Mouse (Mus musculus): ENCODE measurements around the gene Ahrr. TPM values are rescaled to one million over a fixed set of nuclear protein-coding genes. Genes with fewer than 3 reads are reported as not detected.

Gene Ahrr
- 0.37 and 1.7 TPM in 2 replicates for polyA plus RNA-seq (2011; ENCODE audit: insufficient read depth, insufficient read length, low read depth, missing spikeins)

GRCm38 (mm10) chr13:74292167-74292566 lies at the start of gene Ahrr:
TSS of gene Ahrr (minus strand) at chr13:74292331.
- TF ChIP-seq EP300 (IDR thresholded peaks at IDR 0.05; ENCODE audit: insufficient read depth, low read depth, low read length) (no peak), CTCF (IDR thresholded peaks at IDR 0.05; ENCODE audit: low read depth, low read length) (peak; percentile 55)
- no peaks in the 10 kb centered on the region for H3K4me1 ChIP-seq (ENCODE audit: control insufficient read depth, insufficient read depth, low read length)
- no peaks in the 10 kb centered on the region; the same call in 1 of the 2 replicates for H3K27me3 ChIP-seq (ENCODE audit: control insufficient read depth, insufficient read depth, low read length, poor library complexity, severe bottlenecking)
- no peak within 1 kb of the TSS for H3K27ac ChIP-seq (ENCODE audit: insufficient read depth, low read length)
- no peaks in the 10 kb centered on the region for H3K36me3 ChIP-seq (ENCODE audit: control insufficient read depth, insufficient read depth, low read length, poor library complexity, severe bottlenecking)
- H3K4me3 ChIP-seq (ENCODE audit: low read depth, low read length), result no peak within 1 kb of the TSS
- H3K9me3 ChIP-seq (replicated peaks; ENCODE audit: control insufficient read depth, insufficient read depth, low read length, poor library complexity, severe bottlenecking), result no peaks in the 10 kb centered on the region
- no peak within 1 kb of the TSS for H3K9ac ChIP-seq (ENCODE audit: low read depth, poor library complexity, severe bottlenecking)

GRCm38 (mm10) chr13:74341036-74341435 lies 48.9 kb upstream of the Ahrr start:
- Histone ChIP-seq H3K27me3 (ENCODE audit: control insufficient read depth, insufficient read depth, low read length, poor library complexity, severe bottlenecking) (no peaks in the 10 kb centered on the region), H3K4me1 (ENCODE audit: control insufficient read depth, insufficient read depth, low read length) (no peaks in the 10 kb centered on the region), H3K9ac (ENCODE audit: low read depth, poor library complexity, severe bottlenecking) (no peak overlapping the region), H3K36me3 (ENCODE audit: control insufficient read depth, insufficient read depth, low read length, poor library complexity, severe bottlenecking) (peaks cover 52% of the 10 kb centered on the region), H3K9me3 (replicated peaks; ENCODE audit: control insufficient read depth, insufficient read depth, low read length, poor library complexity, severe bottlenecking) (no peaks in the 10 kb centered on the region), H3K4me3 (ENCODE audit: low read depth, low read length) (no peak overlapping the region), H3K27ac (ENCODE audit: insufficient read depth, low read length) (no peak overlapping the region)
- TF ChIP-seq POLR2A (IDR thresholded peaks at IDR 0.05; ENCODE audit: insufficient read depth, low read length), result no peak
- TF ChIP-seq CTCF (IDR thresholded peaks at IDR 0.05; ENCODE audit: low read depth, low read length), result no peak
- no peak for TF ChIP-seq EP300 (IDR thresholded peaks at IDR 0.05; ENCODE audit: insufficient read depth, low read depth, low read length)

DNA sequence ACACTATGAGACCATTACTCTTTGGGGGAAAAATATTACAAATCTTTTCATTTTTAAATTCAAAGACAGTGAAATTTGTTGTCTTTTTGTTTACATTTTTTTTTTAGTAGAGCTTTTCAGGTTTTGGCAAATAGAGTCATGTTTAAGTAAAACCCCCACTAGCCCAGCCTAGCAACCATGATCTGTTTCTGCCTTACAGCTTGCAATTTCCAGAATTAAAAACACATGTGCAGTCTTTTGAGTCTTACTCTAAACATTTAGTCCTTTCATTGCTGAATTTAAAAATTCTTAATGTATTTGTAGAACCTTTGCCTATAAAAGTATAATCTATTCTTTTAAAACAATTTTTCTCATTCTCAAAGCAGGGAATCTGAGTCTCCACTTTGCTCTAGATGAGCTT lies 37.2 kb upstream of the Ahrr start:
- H3K36me3 ChIP-seq (ENCODE audit: control insufficient read depth, insufficient read depth, low read length, poor library complexity, severe bottlenecking), result peaks cover 64% of the 10 kb centered on the region
- no peak overlapping the region for H3K27ac ChIP-seq (ENCODE audit: insufficient read depth, low read length)
- H3K27me3 ChIP-seq (ENCODE audit: control insufficient read depth, insufficient read depth, low read length, poor library complexity, severe bottlenecking), result no peaks in the 10 kb centered on the region
- no peak overlapping the region for H3K9ac ChIP-seq (ENCODE audit: low read depth, poor library complexity, severe bottlenecking)
- H3K4me1 ChIP-seq (ENCODE audit: control insufficient read depth, insufficient read depth, low read length), result peaks cover 1% of the 10 kb centered on the region
- H3K9me3 ChIP-seq (replicated peaks; ENCODE audit: control insufficient read depth, insufficient read depth, low read length, poor library complexity, severe bottlenecking), result no peaks in the 10 kb centered on the region
- H3K4me3 ChIP-seq (ENCODE audit: low read depth, low read length), result no peak overlapping the region
- no peak for TF ChIP-seq EP300 (IDR thresholded peaks at IDR 0.05; ENCODE audit: insufficient read depth, low read depth, low read length)
- no peak for TF ChIP-seq CTCF (IDR thresholded peaks at IDR 0.05; ENCODE audit: low read depth, low read length)
- no peak for TF ChIP-seq POLR2A (IDR thresholded peaks at IDR 0.05; ENCODE audit: insufficient read depth, low read length)

DNA sequence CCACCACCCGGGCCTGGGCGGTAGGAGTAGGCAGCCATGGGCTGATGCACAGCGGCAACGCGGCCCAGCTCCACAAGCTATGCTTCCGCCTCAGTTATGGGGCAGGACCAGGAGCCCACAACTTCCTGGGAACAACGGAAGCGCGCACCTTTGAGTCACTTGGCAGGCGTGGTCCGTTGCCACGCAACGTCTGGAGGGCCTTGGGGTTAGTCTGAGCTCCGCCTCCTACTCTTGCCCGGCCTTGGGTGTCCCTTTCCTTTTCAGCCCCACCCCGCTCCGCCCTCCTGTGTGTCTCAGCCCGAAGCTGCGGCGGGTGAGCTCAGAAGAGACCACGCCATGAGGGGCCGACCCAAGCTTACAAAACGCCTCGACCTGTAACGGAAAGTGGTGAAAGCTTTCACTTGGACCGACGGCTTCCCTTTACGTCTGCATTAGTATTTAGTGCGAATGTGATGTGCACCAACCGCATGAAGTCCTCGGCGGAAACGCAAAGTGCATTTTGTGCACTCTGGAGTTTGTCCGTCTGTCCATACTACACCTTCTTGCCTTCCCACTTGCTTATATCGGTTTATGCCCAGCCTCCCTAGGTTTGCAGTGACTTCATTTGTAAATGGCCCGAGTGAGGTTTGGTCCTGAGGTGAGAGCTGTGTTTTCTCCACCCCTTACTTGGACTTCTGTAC lies 25.2 kb upstream of the Ahrr start, which contains the start of gene Pdcd6:
TSS of gene Pdcd6 (minus strand) at position 411 of the 680 bp plus-strand sequence.
- Histone ChIP-seq H3K4me3 (ENCODE audit: low read depth, low read length) (peak within 1 kb of the TSS; percentile 98), H3K27me3 (ENCODE audit: control insufficient read depth, insufficient read depth, low read length, poor library complexity, severe bottlenecking) (no peaks in the 10 kb centered on the region), H3K4me1 (ENCODE audit: control insufficient read depth, insufficient read depth, low read length) (no peaks in the 10 kb centered on the region), H3K27ac (ENCODE audit: insufficient read depth, low read length) (no peak within 1 kb of the TSS; the same call in 1 of the 2 replicates), H3K9ac (ENCODE audit: low read depth, poor library complexity, severe bottlenecking) (peak within 1 kb of the TSS; percentile 88), H3K9me3 (replicated peaks; ENCODE audit: control insufficient read depth, insufficient read depth, low read length, poor library complexity, severe bottlenecking) (no peaks in the 10 kb centered on the region), H3K36me3 (ENCODE audit: control insufficient read depth, insufficient read depth, low read length, poor library complexity, severe bottlenecking) (peaks cover 4% of the 10 kb centered on the region)
- TF ChIP-seq EP300 (IDR thresholded peaks at IDR 0.05; ENCODE audit: insufficient read depth, low read depth, low read length), result no peak
- TF ChIP-seq CTCF (IDR thresholded peaks at IDR 0.05; ENCODE audit: low read depth, low read length), result no peak
- TF ChIP-seq POLR2A (IDR thresholded peaks at IDR 0.05; ENCODE audit: insufficient read depth, low read length), result no peak

DNA sequence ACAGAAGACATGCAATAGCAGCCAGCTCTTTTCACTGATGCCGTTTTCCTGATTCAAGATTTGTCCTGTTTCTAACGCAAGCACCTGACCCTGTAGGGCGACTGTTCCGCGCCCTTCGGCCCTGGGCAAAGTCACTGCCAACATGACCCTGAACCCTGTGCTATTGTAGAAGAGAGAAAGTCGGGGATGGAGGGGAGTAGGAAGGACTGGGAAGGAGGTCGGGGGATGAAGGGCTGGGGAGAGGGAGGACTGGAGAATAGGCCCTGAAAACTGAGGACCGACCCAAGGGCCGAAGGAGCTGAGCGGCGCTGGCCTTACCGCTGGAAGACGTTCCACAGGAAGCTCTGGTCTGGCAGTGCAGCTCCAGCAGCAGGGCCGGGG lies 24.6 kb upstream of the Ahrr start:
- no peaks in the 10 kb centered on the region for H3K9me3 ChIP-seq (replicated peaks; ENCODE audit: control insufficient read depth, insufficient read depth, low read length, poor library complexity, severe bottlenecking)
- no peak overlapping the region for H3K27ac ChIP-seq (ENCODE audit: insufficient read depth, low read length)
- no peak for TF ChIP-seq POLR2A (IDR thresholded peaks at IDR 0.05; ENCODE audit: insufficient read depth, low read length)
- TF ChIP-seq EP300 (IDR thresholded peaks at IDR 0.05; ENCODE audit: insufficient read depth, low read depth, low read length), result no peak
- no peak for TF ChIP-seq CTCF (IDR thresholded peaks at IDR 0.05; ENCODE audit: low read depth, low read length)
- H3K4me1 ChIP-seq (ENCODE audit: control insufficient read depth, insufficient read depth, low read length), result no peaks in the 10 kb centered on the region
- H3K27me3 ChIP-seq (ENCODE audit: control insufficient read depth, insufficient read depth, low read length, poor library complexity, severe bottlenecking), result no peaks in the 10 kb centered on the region
- peak overlapping the region; percentile 88 for H3K9ac ChIP-seq (ENCODE audit: low read depth, poor library complexity, severe bottlenecking)
- H3K36me3 ChIP-seq (ENCODE audit: control insufficient read depth, insufficient read depth, low read length, poor library complexity, severe bottlenecking), result no peaks in the 10 kb centered on the region; the same call in 1 of the 2 replicates
- peak overlapping the region; percentile 83 for H3K4me3 ChIP-seq (ENCODE audit: low read depth, low read length)

DNA sequence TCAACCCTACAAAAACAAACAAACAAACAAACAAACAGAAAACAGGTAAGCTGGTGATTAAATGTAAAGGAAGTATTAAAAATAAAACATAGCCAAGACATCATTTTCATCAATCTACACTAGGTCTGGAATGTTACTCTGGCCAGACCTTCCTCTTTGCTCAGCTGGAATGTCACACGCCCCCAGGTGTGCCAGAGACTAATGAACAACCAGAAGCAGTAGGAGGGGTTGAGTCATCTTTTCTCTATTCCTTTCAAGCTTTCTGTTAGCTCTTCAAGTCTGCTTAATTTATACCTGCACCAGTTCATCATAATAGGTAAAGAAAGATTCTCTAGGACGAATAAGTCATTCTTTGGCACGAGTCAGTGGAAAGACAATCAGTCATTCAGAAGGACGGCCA lies 24.3 kb upstream of the Ahrr start:
- Histone ChIP-seq H3K4me1 (ENCODE audit: control insufficient read depth, insufficient read depth, low read length) (no peaks in the 10 kb centered on the region), H3K27me3 (ENCODE audit: control insufficient read depth, insufficient read depth, low read length, poor library complexity, severe bottlenecking) (no peaks in the 10 kb centered on the region), H3K9ac (ENCODE audit: low read depth, poor library complexity, severe bottlenecking) (peak overlapping the region; percentile 88), H3K4me3 (ENCODE audit: low read depth, low read length) (peak overlapping the region; percentile 83), H3K27ac (ENCODE audit: insufficient read depth, low read length) (no peak overlapping the region), H3K36me3 (ENCODE audit: control insufficient read depth, insufficient read depth, low read length, poor library complexity, severe bottlenecking) (no peaks in the 10 kb centered on the region), H3K9me3 (replicated peaks; ENCODE audit: control insufficient read depth, insufficient read depth, low read length, poor library complexity, severe bottlenecking) (no peaks in the 10 kb centered on the region)
- no peak for TF ChIP-seq POLR2A (IDR thresholded peaks at IDR 0.05; ENCODE audit: insufficient read depth, low read length)
- no peak for TF ChIP-seq CTCF (IDR thresholded peaks at IDR 0.05; ENCODE audit: low read depth, low read length)
- no peak for TF ChIP-seq EP300 (IDR thresholded peaks at IDR 0.05; ENCODE audit: insufficient read depth, low read depth, low read length)
